Mouse (Mus musculus) thymus, adult 2 months (tissue): ENCODE measurements around the gene Ankrd65. TPM values are rescaled to one million over a fixed set of nuclear protein-coding genes. Genes with fewer than 3 reads are reported as not detected.

Source experiments
- DNase-seq: peaks from one replicate; pipeline ENCODE4 v3.0.0; 2021
- H3K27ac ChIP-seq: fragments of 200-500 bp; 2 replicates; pipeline ENCODE4 v1.5.1; 2012; ENCODE audit warnings: low read length, control low read depth; ENCODE audit not compliant: control insufficient read depth, insufficient read depth
- H3K27me3 ChIP-seq: fragments of 200-500 bp; 2 replicates; pipeline ENCODE4 v1.6.1; 2012; ENCODE audit warnings: mild to moderate bottlenecking, low read length, moderate library complexity, mixed read lengths; ENCODE audit not compliant: control insufficient read depth, insufficient read depth
- H3K36me3 ChIP-seq: fragments of 200-500 bp; 2 replicates; pipeline ENCODE4 v1.6.1; 2012; ENCODE audit warnings: mild to moderate bottlenecking, low read length, moderate library complexity; ENCODE audit not compliant: control insufficient read depth, insufficient read depth
- H3K4me1 ChIP-seq: fragments of 200-500 bp; replicated peaks from 2 replicates; pipeline ENCODE4 v1.6.1; 2012; ENCODE audit warnings: low read length; ENCODE audit not compliant: control insufficient read depth, insufficient read depth
- H3K4me3 ChIP-seq: fragments of 200-500 bp; 2 replicates; pipeline ENCODE4 v1.5.1; 2012; ENCODE audit warnings: mild to moderate bottlenecking, low read length, control low read depth, moderate library complexity; ENCODE audit not compliant: control insufficient read depth, insufficient read depth
- CTCF ChIP-seq: fragments of 200-500 bp; IDR thresholded peaks from 2 replicates; pipeline ENCODE4 v1.5.1; 2012; ENCODE audit warnings: mild to moderate bottlenecking, control low read depth, low read length, moderate library complexity, borderline replicate concordance; ENCODE audit not compliant: control insufficient read depth, poor library complexity, insufficient read depth; ENCODE audit errors: extremely low read depth
- POLR2A ChIP-seq: fragments of 200-500 bp; IDR thresholded peaks from 2 replicates; pipeline ENCODE4 v1.6.1; 2012; ENCODE audit warnings: mild to moderate bottlenecking, low read length, control low read depth, moderate library complexity; ENCODE audit not compliant: control insufficient read depth, poor library complexity, insufficient read depth; ENCODE audit errors: extremely low read depth
- WGBS: fragments of 180-500 bp; shearing (Covaris S2); methylation state at CpG from one replicate; pipeline ENCODE4 v1.1.7; 2018; 5-methylcytosine and 5-hydroxymethylcytosine counted together
- polyA plus RNA-seq: library from polyadenylated mRNA; depleted of rRNA; stranded (reverse); fragments of >200 nt; gene quantifications from 2 replicates; pipeline ENCODE4 v1.2.3, GENCODE M21; 2012

Ankrd65 gene
- polyA plus RNA-seq, 1 experiment: 0.42 TPM

GRCm38 (mm10) chr4:155774971-155775740, 15.1 kb upstream of the Ankrd65 start:
- no peaks in the 10 kb centered on the region for H3K36me3 ChIP-seq
- TF ChIP-seq POLR2A (no peak), CTCF (no peak)
- H3K27ac ChIP-seq: no peak overlapping the region
- 22% methylated on average over 9 of the region's 9 CpGs for WGBS
- peaks cover 14% of the 10 kb centered on the region for H3K4me1 ChIP-seq
- H3K4me3 ChIP-seq: no peak overlapping the region
- no peaks in the 10 kb centered on the region for H3K27me3 ChIP-seq
- no peak for DNase-seq

DNA sequence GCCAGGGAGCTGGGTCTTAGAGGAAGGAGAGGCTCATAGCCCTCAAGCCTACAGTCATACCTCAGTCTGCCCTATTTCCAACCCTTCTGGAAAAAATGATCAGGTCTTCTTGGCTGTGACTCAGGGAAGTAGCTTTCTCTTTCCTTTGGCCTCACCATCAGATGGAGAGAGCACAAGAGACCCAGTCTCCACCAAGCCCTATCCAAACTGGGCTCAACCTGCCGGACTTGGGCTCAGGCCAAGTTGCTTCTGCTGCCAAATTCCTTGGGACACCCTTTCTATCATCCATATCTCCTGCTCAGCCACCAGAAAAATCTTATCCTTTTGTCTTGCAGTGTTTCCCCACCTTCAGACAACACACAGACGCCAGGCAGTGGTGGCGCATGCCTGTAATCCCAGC, 14.4 kb upstream of the Ankrd65 start:
- no peak for DNase-seq
- no peaks in the 10 kb centered on the region for H3K36me3 ChIP-seq
- H3K4me1 ChIP-seq: peaks cover 14% of the 10 kb centered on the region
- no peak overlapping the region for H3K27ac ChIP-seq
- TF ChIP-seq POLR2A (no peak), CTCF (no peak)
- 90% methylated on average over 3 of the region's 3 CpGs for WGBS
- no peaks in the 10 kb centered on the region for H3K27me3 ChIP-seq
- no peak overlapping the region for H3K4me3 ChIP-seq

GRCm38 (mm10) chr4:155776704-155777335, 13.4 kb upstream of the Ankrd65 start:
- DNase-seq: no peak
- no peaks in the 10 kb centered on the region for H3K27me3 ChIP-seq

DNA sequence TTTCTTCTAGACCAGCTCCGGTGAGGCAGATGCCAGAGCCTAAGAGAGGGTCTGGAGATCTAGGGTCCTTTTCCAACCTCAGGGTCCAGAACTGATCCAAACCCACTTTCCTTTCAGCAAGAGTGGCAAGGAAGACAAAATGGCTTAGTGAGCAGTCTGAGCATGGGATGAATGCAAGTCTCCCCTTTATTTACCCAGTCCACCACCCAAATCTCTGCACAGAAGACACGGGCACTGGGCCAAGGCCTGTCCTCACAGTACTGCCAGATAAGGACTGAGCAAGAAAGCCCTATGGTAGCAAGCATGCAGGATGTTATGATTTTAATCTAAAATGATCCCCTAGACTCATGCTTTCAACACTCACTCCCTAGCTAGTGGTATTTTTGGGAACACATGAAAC, 12.4 kb upstream of the Ankrd65 start:
- WGBS: 97% methylated on average over 2 of the region's 2 CpGs
- no peak overlapping the region for H3K4me3 ChIP-seq
- no peak for DNase-seq
- H3K27me3 ChIP-seq: no peaks in the 10 kb centered on the region
- no peaks in the 10 kb centered on the region for H3K36me3 ChIP-seq
- no peak overlapping the region for H3K27ac ChIP-seq
- peaks cover 14% of the 10 kb centered on the region for H3K4me1 ChIP-seq
- TF ChIP-seq POLR2A: no peak
- no peak for TF ChIP-seq CTCF

More at GRCm38 (mm10) chr4:155776704-155777335, 13.4 kb upstream of the Ankrd65 start:
- H3K4me3 ChIP-seq: no peak overlapping the region
- H3K27ac ChIP-seq: no peak overlapping the region
- no peaks in the 10 kb centered on the region for H3K36me3 ChIP-seq
- TF ChIP-seq CTCF (no peak), POLR2A (no peak)
- peaks cover 14% of the 10 kb centered on the region for H3K4me1 ChIP-seq
- 53% methylated on average over 2 of the region's 2 CpGs for WGBS

DNA sequence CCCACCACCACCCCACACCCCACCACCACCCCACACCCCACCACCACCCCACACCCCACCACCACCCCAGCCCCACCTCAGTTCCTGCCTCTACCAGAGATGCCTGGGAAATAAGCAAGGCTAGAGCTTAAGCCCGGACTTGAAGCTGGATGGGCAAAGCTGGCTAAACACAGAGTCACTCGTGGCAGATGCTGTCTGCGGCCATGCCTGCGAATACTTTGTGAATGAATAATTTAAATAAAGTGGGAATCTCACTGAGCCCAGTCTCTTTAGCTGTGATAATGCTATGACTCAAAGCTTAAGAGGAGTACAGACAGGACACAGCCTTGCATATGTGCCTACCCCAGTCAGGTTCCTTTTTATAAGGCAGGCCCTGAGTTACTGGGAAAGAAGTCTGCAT, 10.7 kb upstream of the Ankrd65 start:
- Histone ChIP-seq H3K4me3 (no peak overlapping the region), H3K4me1 (peaks cover 14% of the 10 kb centered on the region; the same call in 1 of the 2 replicates), H3K36me3 (no peaks in the 10 kb centered on the region), H3K27ac (no peak overlapping the region), H3K27me3 (peaks cover 2% of the 10 kb centered on the region; the same call in 1 of the 2 replicates)
- DNase-seq: no peak
- 94% methylated on average over 4 of the region's 4 CpGs for WGBS
- TF ChIP-seq POLR2A (no peak), CTCF (no peak)

- H3K4me3 ChIP-seq: no peak overlapping the region
- DNase-seq: no peak
- H3K36me3 ChIP-seq: no peaks in the 10 kb centered on the region
- no peak for TF ChIP-seq CTCF
- no peak for TF ChIP-seq POLR2A
- peaks cover 5% of the 10 kb centered on the region; the same call in 1 of the 2 replicates for H3K4me1 ChIP-seq
- WGBS: 71% methylated on average over 6 of the region's 6 CpGs
- peaks cover 4% of the 10 kb centered on the region; the same call in 1 of the 2 replicates for H3K27me3 ChIP-seq
- H3K27ac ChIP-seq: no peak overlapping the region
These were observed 9.3 kb upstream of the Ankrd65 start for GRCm38 (mm10) chr4:155780895-155781294.
